Mouse (Mus musculus) 3134 (cell line): ENCODE measurements around the gene Pick1.
"Not testable (repeated sequence)": the region's sequence is repeated elsewhere in the genome, so short reads cannot be mapped to it uniquely, and the experiment has no call there.

Experiments used
- DNase-seq: peaks from one replicate; pipeline ENCODE4 v3.0.0-alpha.2; 2011; ENCODE audit warnings: low spot score; ENCODE audit not compliant: insufficient read length; ENCODE audit errors: extremely low read depth

The Pick1 gene

GRCm38 (mm10) chr15:79224685-79225084 is 4.3 kb upstream of the Pick1 start:
- DNase-seq, result peak; percentile 66

DNA sequence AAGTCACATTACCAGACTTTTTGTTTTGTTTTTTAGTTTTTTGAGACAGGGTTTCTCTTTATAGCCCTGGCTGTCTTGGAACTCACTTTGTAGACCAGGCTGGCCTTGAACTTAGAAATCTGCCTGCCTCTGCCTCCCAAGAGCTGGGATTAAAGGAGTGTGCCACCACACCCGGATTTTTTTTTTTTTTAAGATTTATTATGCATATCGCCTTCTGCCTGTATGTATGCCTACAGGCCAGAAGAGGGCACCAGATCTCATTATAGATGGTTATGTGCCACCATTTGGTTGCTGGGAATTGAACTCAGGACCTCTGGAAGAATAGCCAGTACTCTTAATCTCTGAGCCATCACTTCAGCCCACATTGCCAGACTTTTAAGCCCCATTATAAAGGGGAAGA is 3.2 kb upstream of the Pick1 start:
- DNase-seq, result not testable (repeated sequence)

- DNase-seq, result no peak
Measured at GRCm38 (mm10) chr15:79235268-79235667, 6.3 kb downstream of the Pick1 start.

GRCm38 (mm10) chr15:79238036-79238435 is 9.1 kb downstream of the Pick1 start:
- no peak for DNase-seq

GRCm38 (mm10) chr15:79242574-79243233 is 13.7 kb downstream of the Pick1 start:
- DNase-seq, result no peak

GRCm38 (mm10) chr15:79243234-79244042 is 14.5 kb downstream of the Pick1 start:
- peak; percentile 76 for DNase-seq

DNA sequence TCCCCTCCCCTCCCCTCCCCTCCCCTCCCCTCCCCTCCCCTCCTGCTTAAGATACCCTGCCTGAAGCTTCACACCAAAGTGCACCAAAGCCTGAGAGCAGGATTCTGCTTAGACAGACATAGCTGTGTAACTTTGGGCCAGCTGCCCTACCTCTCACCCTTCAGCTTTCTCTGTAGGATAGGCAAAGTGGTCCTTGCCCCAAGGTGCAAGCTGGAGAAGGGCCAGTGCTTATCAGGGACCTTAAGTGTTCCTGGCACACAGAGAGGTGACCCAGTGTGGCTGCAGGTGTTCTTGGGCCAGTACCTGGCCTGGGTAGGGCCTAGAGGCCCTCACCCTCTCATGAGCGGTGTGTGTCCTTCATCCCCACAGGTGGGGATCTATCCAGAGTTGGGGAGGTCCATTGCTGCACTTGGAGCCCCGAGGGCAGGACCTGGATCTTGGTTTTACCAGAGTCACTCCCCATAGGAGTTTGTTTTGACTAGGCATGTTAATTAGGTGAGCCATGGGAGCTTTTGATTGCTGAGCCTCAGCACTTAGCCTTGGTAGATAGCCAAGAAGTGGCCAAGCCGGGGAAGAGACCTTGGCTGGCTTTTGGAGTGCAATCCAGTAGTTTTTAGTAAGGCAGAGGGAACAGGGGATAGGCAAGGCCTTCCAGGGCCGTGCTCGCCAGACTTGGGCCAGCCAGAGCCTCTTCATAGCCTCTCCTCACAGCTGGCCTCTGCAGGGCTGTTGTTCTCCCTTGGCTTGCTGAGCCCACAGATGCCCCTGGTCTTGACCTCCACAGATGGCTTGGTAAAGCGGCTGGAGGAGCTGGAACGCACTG is 15.3 kb downstream of the Pick1 start:
- no peak for DNase-seq

DNA sequence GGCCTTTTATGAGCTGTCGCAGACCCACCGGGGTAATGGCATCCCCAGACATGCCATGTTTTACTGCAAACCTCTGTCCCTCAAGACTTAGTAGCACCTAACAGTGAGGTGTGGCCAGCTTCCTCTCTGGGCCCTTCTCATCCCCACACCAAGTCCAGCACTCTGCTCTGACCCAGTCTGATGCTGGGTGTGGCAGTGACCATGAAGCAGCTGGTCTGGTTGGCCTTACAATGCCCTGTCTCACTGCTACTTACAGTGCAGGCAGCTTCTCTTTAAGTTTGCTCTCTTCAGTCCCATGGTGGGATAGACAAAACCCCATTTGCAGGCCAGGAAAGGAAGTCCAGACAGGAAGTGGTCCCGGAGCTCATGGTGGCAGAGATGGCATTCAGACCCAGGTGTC is 16.3 kb downstream of the Pick1 start:
- DNase-seq, result no peak

DNA sequence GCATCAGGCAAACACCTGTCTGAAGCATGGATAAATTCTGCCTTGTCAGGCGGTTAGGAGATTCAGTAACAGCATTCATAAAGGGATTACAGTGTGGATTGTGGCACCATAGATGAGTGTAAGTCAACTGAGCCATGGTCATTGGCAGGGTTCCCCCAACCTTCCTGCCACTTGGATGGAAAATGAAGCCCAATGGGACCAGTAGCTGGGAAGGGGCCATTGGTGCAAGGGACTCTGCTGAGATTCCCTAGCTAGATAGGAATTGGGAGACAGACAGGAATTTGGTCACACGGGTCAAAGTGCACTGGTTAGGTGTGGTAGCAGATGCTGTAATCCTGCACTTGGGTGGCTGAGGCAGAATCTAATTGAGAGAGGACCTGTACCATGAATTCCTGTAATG is 21.3 kb downstream of the Pick1 start:
- DNase-seq, result no peak

GRCm38 (mm10) chr15:79251168-79251567 is 22.2 kb downstream of the Pick1 start:
- DNase-seq, result no peak

DNA sequence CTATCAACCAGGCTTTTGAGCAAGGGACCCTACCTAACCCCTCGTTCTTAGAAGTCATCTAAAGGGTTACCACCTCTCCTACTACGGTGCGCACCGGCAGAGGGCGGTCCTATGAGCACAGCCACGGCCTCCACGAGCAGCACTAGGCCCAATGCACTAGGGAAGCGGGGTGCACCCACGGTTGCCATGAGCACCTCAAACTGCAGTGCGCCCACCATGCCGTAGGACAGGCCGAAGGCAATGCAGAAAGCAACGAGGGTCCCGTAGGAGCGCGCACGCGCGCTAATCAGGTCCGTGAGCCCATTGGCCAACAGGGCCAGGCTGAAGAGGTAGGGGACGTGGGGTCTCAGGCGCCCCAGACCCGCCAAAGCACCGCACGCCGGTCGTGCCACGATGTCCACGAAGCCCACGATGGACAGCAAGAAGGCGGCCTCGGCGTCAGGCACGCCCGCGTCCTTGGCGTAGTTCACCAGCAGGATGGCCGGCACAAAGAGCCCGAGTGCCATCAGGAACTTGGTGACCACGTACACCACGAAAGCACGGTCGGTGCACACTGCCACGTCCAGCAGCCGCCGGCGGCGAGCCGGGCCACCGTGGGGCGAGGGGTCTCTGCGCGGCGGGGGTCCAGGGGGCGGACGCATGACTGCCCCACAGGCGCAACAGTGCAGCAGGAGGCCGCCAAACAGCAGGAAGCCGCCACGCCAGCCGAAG is 23.0 kb downstream of the Pick1 start:
- DNase-seq, result no peak

DNA sequence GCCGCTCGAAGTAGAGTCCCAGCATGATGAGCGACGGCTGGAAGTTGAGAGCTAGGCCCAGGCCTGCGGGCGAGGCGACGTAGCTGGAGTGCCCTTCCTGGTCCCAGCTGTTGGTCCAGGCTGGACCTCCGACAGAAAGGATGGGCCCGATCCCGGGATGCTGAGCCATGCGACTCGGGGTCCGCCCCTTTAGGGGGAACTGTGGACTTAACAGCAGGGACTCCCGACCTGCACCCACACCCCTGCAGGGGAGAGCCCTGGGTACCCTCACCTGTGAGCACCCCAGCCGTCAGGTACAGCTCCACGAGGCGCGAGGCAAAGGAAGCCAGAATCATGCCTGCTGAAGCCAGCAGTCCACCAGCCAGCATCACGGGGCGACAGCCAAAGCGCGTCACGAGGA is 23.6 kb downstream of the Pick1 start:
- no peak for DNase-seq

- DNase-seq, result no peak
Measured at GRCm38 (mm10) chr15:79254661-79255060, 25.7 kb downstream of the Pick1 start, which contains the start of gene Slc16a8. TSS of gene Slc16a8 (minus strand) at chr15:79254761.

GRCm38 (mm10) chr15:79258521-79258920 is 29.5 kb downstream of the Pick1 start:
- DNase-seq, result no peak

GRCm38 (mm10) chr15:79261095-79261725 is 32.2 kb downstream of the Pick1 start:
- DNase-seq, result no peak

- DNase-seq, result no peak
Measured at GRCm38 (mm10) chr15:79261757-79262156, 32.8 kb downstream of the Pick1 start.

DNA sequence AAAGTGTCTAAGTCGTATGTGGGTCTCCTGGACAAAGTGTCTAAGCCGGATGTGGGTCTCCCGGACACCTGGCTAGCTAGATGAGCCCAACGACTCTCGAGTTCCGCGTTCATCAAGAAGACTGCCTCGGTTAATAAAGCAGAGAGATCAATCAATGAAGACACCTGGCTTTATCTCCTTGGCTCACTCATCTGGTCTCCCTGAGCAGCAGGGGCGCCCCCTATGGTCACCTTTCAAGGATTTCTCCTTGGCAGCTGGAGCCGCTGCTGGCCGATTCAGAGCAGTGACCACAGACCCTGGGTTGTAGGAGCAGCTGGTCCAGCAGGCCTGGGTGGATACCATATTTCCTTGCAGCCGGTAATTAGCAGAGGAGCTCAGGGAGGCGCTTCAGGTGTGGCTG is 33.4 kb downstream of the Pick1 start:
- DNase-seq, result no peak

- DNase-seq, result no peak
Measured at GRCm38 (mm10) chr15:79262786-79263309, 33.9 kb downstream of the Pick1 start.

DNA sequence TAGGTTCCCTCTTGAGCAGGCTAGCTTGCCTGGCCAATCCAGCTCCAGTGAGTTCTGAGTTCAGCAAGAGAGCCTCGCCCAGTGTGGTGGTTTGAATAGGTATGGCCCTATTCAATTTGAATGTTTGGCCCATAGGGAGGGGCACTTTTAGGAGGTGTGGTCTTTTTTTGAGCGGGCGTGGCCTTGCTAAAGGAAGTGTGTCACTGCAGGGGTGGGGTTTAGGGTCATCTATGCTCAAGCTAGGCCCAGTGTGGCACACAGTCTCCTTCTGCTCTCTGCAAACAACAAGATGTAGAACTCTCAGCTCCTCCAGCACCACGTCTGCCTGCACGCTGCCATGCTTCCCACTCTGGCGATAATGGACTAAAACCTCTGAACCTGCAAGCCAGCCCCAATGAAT is 34.8 kb downstream of the Pick1 start:
- DNase-seq, result no peak

- DNase-seq, result no peak
Measured at GRCm38 (mm10) chr15:79265384-79265783, 36.4 kb downstream of the Pick1 start.
